Mouse (Mus musculus): ENCODE measurements around the gene Arhgap25. TPM values are rescaled to one million over a fixed set of nuclear protein-coding genes. Genes with fewer than 3 reads are reported as not detected.
A peak's percentile ranks its signal among the peaks of the same experiment; 100 is the strongest.
"Not testable (repeated sequence)": the region's sequence is repeated elsewhere in the genome, so short reads cannot be mapped to it uniquely, and the experiment has no call there.

The Arhgap25 gene
- total RNA-seq, 1 experiment from 2014 or later = 5.2 TPM

- DNase-seq = no peak
Measured at GRCm38 (mm10) chr6:87503976-87504375, 29.1 kb downstream of the Arhgap25 start.

GRCm38 (mm10) chr6:87503536-87503935, 29.5 kb downstream of the Arhgap25 start:
- DNase-seq = no peak

- DNase-seq = no peak
Measured at GRCm38 (mm10) chr6:87502831-87503286, 30.2 kb downstream of the Arhgap25 start.

- DNase-seq = no peak
Measured at GRCm38 (mm10) chr6:87502411-87502810, 30.6 kb downstream of the Arhgap25 start.

- DNase-seq = no peak
Measured at GRCm38 (mm10) chr6:87500696-87501095, 32.4 kb downstream of the Arhgap25 start.

GRCm38 (mm10) chr6:87499791-87500190, 33.3 kb downstream of the Arhgap25 start:
- no peak for DNase-seq

- peak; percentile 61 for DNase-seq
Measured at GRCm38 (mm10) chr6:87496143-87496542, 36.9 kb downstream of the Arhgap25 start.

GRCm38 (mm10) chr6:87494339-87494738, 38.7 kb downstream of the Arhgap25 start:
- no peak for DNase-seq

- DNase-seq = peak; percentile 31
Measured at GRCm38 (mm10) chr6:87487657-87488426, 45.2 kb downstream of the Arhgap25 start.

- DNase-seq = no peak
Measured at GRCm38 (mm10) chr6:87484806-87485205, 48.3 kb downstream of the Arhgap25 start.

- no peak for DNase-seq
Measured at GRCm38 (mm10) chr6:87483900-87484289, 49.2 kb downstream of the Arhgap25 start.

- DNase-seq = no peak
Measured at GRCm38 (mm10) chr6:87483224-87483899, 49.7 kb downstream of the Arhgap25 start.

- no peak for DNase-seq
Measured at GRCm38 (mm10) chr6:87479291-87479999, 53.6 kb downstream of the Arhgap25 start.

- no peak for DNase-seq
Measured at GRCm38 (mm10) chr6:87478847-87479246, 54.2 kb downstream of the Arhgap25 start.

- no peak for DNase-seq
Measured at GRCm38 (mm10) chr6:87475223-87475622, 57.8 kb downstream of the Arhgap25 start.

GRCm38 (mm10) chr6:87470098-87470497, 63.0 kb downstream of the Arhgap25 start:
- DNase-seq = not testable (repeated sequence)

- DNase-seq = no peak
Measured at GRCm38 (mm10) chr6:87468372-87468771, 64.7 kb downstream of the Arhgap25 start.

- no peak for DNase-seq
Measured at GRCm38 (mm10) chr6:87467373-87467772, 65.7 kb downstream of the Arhgap25 start.

- peak; percentile 79 for DNase-seq
Measured at GRCm38 (mm10) chr6:87466221-87466620, 66.8 kb downstream of the Arhgap25 start.

GRCm38 (mm10) chr6:87455507-87455906, 77.6 kb downstream of the Arhgap25 start:
- DNase-seq = no peak

- DNase-seq = no peak
Measured at GRCm38 (mm10) chr6:87451771-87452170, 81.3 kb downstream of the Arhgap25 start.

- peak; percentile 69 for DNase-seq
Measured at GRCm38 (mm10) chr6:87451016-87451415, 82.0 kb downstream of the Arhgap25 start.

GRCm38 (mm10) chr6:87449534-87449933, 83.5 kb downstream of the Arhgap25 start:
- no peak for DNase-seq
